Mouse (Mus musculus): ENCODE measurements at regions not wholly inside any gene's neighbourhood (a gene's known extent, or its start where the extent isn't known, plus 50 kb on each side); places are given as distances from the start of the nearest gene placed in this dataset.
A peak's percentile ranks its signal among the peaks of the same experiment; 100 is the strongest.

DNA sequence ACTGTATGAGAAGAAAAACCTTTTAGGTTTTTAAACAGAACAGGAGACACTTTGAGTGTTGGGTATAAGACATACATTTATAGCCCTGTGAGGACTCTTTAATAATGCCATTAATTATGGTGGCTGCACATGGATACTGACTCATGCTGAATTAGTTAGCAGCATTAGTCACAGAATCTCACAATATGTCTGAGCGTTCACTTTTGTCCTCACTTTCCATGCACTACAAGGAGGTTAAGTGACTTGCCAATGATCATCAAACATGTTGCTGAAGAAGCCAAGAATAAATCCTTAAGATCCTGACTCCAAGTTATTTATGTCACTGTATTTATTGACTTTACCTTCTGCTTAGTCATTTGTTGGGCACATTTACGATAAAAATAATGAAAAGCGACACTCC is 105.6 kb upstream of the Atxn7l3b start:
- no peak for DNase-seq (ENCODE audit: low read depth, low spot score)

DNA sequence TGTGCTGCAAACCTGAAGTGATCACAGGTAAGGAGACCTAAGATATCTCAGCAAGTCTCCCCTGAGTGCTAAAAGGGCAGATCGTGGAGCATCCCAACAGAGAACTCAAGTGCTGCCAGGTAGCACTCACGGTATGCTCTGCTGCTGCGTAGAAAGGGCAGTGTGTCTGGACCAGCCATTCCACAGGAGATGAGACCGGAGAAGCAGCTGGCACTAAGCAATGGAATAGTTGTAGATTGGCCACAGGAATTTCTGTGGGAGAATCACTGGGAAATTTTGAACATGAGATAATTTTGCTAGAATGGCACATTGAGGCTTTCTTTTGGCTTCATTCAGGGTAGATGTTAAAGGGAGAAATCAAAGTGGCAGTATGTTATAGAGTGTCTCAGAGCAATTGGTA is 104.1 kb upstream of the Atxn7l3b start:
- no peak for DNase-seq (ENCODE audit: low read depth, low spot score)

DNA sequence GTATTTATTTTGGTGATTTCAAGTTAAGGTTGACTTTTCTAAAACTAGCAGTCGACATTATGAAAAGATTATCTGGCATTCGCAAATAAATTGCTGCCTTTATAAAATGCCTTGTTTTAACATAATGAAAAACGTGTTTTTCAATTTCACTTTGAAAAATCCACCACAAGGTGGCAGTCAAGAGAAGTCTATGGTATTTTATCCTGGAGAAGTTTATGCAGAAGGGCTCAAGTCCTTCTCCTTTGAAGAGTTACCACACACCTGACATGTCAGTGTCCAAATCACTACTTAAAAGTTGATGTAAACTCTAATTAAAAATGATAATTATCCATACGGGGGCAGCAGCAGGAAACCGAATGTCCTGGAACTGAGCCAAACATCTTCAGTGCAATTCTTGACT is 98.5 kb upstream of the Atxn7l3b start:
- DNase-seq (ENCODE audit: low read depth, low spot score) = peak; percentile 44

DNA sequence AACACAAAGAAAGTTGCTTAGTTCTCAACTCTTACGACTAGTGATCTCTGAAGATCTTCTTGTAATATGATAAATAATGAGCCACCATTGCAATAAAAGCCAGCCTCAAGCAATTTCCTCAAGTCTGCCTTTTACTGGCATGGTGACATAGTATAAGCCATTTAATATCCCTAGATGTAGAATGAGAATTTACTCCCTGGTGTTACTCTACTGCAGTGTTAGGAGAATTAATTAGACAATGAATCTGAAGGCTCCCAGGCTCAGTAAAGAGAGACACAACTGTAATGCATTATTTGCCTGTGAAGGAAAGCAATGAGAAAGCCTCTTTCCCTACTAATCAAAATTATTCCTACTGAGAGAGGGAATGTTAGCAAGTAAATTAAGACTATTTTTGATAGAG is 95.8 kb upstream of the Atxn7l3b start:
- DNase-seq (ENCODE audit: low read depth, low spot score) = no peak

DNA sequence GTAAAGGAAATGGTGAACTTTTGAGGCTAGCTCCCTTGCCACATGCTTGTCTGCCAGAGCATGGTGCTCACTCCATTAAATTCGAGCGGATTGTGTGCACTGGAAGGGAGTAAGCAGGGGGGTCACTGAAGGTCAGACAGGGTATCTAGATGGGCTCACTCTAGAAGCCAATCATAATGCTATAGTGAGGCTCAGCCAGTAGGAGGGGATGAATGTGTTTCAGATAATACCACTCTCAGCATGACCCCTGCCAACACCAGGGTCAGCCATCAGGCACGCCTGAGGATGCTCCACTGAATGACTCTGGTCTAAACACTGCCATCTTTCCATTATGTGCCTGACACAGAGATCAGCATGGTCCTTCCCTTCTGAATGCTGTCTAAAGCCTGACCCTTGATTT is 80.3 kb upstream of the Atxn7l3b start:
- no peak for DNase-seq (ENCODE audit: low read depth, low spot score)

DNA sequence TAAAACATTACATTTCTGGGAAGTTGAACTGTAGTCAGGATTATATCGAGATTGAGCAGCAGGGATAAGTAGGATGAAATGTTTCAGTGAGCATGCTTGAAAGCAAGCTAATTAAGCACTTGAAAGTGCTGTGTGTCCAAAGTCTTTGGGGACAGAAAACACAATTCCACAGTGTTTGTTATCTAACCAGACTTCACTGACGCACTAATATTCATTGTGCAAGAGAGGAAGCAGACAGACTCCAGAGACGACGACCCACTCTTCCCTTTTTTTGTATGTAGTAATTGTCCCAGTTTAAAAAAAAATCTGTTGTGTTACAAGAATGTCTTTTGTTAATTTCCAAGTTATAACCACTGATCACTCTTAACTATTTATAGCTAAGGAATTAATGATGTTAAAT is 61.9 kb upstream of the Atxn7l3b start:
- no peak for DNase-seq (ENCODE audit: low read depth, low spot score)

DNA sequence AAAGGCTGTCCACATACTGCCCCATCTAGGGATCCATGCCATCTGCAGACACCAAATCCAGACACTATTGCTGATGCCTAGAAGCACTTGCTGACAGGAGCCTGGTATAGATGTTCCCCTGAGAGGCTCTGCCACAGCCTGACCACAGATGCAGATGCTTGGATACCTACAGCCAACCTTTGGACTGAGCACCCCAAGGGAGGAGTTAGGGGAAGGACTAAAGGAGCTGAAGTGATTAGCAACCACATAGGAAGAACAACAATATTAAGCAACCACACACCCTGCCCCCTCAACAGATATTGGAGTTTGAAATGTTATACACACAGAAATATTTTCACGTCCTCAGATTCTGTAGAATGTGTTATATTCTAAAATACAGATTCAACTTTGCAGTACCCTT is 53.9 kb upstream of the Atxn7l3b start:
- DNase-seq (ENCODE audit: low read depth, low spot score) = no peak
